Mouse (Mus musculus): ENCODE data around the gene Ugt1a10. TPM values are rescaled to one million over a fixed set of nuclear protein-coding genes. Genes with fewer than 3 reads are reported as not detected.

The Ugt1a10 gene
- polyA plus RNA-seq, 1 experiment from 2014 or later: not detected

- H3K4me2 ChIP-seq (replicated peaks): no peak overlapping the region
- no peak for ATAC-seq (ENCODE audit: low FRiP score, low read depth)
- 77% methylated on average over 6 of the region's 6 CpGs for WGBS
Observed at GRCm38 (mm10) chr1:88230981-88231802, 176.0 kb downstream of the Ugt1a10 start.

GRCm38 (mm10) chr1:88231803-88232499 is 176.8 kb downstream of the Ugt1a10 start:
- ATAC-seq (ENCODE audit: low FRiP score, low read depth): no peak
- 69% methylated on average over 7 of the region's 7 CpGs for WGBS
- H3K4me1 ChIP-seq: no peaks in the 10 kb centered on the region
- H3K4me3 ChIP-seq: no peak overlapping the region
- H3K9ac ChIP-seq: no peak overlapping the region
- no peak overlapping the region for H3K4me2 ChIP-seq (replicated peaks)
- H3K36me3 ChIP-seq: no peaks in the 10 kb centered on the region
- H3K9me3 ChIP-seq: peaks cover 97% of the 10 kb centered on the region
- H3K27me3 ChIP-seq (replicated peaks): no peaks in the 10 kb centered on the region
- H3K27ac ChIP-seq: no peak overlapping the region

More at GRCm38 (mm10) chr1:88230981-88231802, 176.0 kb downstream of the Ugt1a10 start:
- H3K27me3 ChIP-seq (replicated peaks): no peaks in the 10 kb centered on the region
- no peaks in the 10 kb centered on the region for H3K4me1 ChIP-seq
- H3K9ac ChIP-seq: no peak overlapping the region
- no peak overlapping the region for H3K27ac ChIP-seq
- no peak overlapping the region for H3K4me3 ChIP-seq
- H3K9me3 ChIP-seq: peaks cover 99% of the 10 kb centered on the region
- H3K36me3 ChIP-seq: no peaks in the 10 kb centered on the region

GRCm38 (mm10) chr1:88232664-88233380 is 177.6 kb downstream of the Ugt1a10 start:
- WGBS: 54% methylated on average over 3 of the region's 3 CpGs
- Histone ChIP-seq H3K27me3 (replicated peaks) (no peaks in the 10 kb centered on the region), H3K4me2 (replicated peaks) (no peak overlapping the region), H3K36me3 (no peaks in the 10 kb centered on the region), H3K27ac (no peak overlapping the region), H3K9me3 (peaks cover 97% of the 10 kb centered on the region), H3K9ac (no peak overlapping the region), H3K4me1 (no peaks in the 10 kb centered on the region), H3K4me3 (no peak overlapping the region)
- no peak for ATAC-seq (ENCODE audit: low FRiP score, low read depth)

GRCm38 (mm10) chr1:88233421-88234247 is 178.4 kb downstream of the Ugt1a10 start:
- Histone ChIP-seq H3K27me3 (replicated peaks) (no peaks in the 10 kb centered on the region), H3K9me3 (peaks cover 97% of the 10 kb centered on the region), H3K36me3 (no peaks in the 10 kb centered on the region), H3K4me2 (replicated peaks) (no peak overlapping the region), H3K27ac (no peak overlapping the region), H3K9ac (no peak overlapping the region), H3K4me3 (no peak overlapping the region), H3K4me1 (no peaks in the 10 kb centered on the region)
- 71% methylated on average over 14 of the region's 14 CpGs for WGBS
- no peak for ATAC-seq (ENCODE audit: low FRiP score, low read depth)

GRCm38 (mm10) chr1:88234248-88234610 is 179.0 kb downstream of the Ugt1a10 start:
- Histone ChIP-seq H3K4me3 (no peak overlapping the region), H3K4me2 (replicated peaks) (no peak overlapping the region), H3K4me1 (no peaks in the 10 kb centered on the region), H3K27me3 (replicated peaks) (no peaks in the 10 kb centered on the region), H3K9me3 (peaks cover 97% of the 10 kb centered on the region), H3K36me3 (no peaks in the 10 kb centered on the region), H3K27ac (no peak overlapping the region), H3K9ac (no peak overlapping the region)
- 68% methylated on average over 4 of the region's 4 CpGs for WGBS
- ATAC-seq (ENCODE audit: low FRiP score, low read depth): no peak

GRCm38 (mm10) chr1:88234646-88235045 is 179.5 kb downstream of the Ugt1a10 start:
- no peak overlapping the region for H3K4me3 ChIP-seq
- peaks cover 97% of the 10 kb centered on the region for H3K9me3 ChIP-seq
- H3K27ac ChIP-seq: no peak overlapping the region
- H3K27me3 ChIP-seq (replicated peaks): no peaks in the 10 kb centered on the region
- H3K36me3 ChIP-seq: no peaks in the 10 kb centered on the region
- no peak for ATAC-seq (ENCODE audit: low FRiP score, low read depth)
- 44% methylated on average over 5 of the region's 5 CpGs for WGBS
- H3K4me2 ChIP-seq (replicated peaks): no peak overlapping the region
- no peak overlapping the region for H3K9ac ChIP-seq
- H3K4me1 ChIP-seq: no peaks in the 10 kb centered on the region

GRCm38 (mm10) chr1:88235046-88235893 is 180.1 kb downstream of the Ugt1a10 start:
- Histone ChIP-seq H3K9ac (no peak overlapping the region), H3K4me1 (no peaks in the 10 kb centered on the region), H3K4me3 (no peak overlapping the region), H3K4me2 (replicated peaks) (no peak overlapping the region), H3K9me3 (peaks cover 97% of the 10 kb centered on the region), H3K27me3 (replicated peaks) (no peaks in the 10 kb centered on the region), H3K27ac (no peak overlapping the region), H3K36me3 (no peaks in the 10 kb centered on the region)
- WGBS: 63% methylated on average over 11 of the region's 11 CpGs
- ATAC-seq (ENCODE audit: low FRiP score, low read depth): no peak

GRCm38 (mm10) chr1:88235894-88236415 is 180.8 kb downstream of the Ugt1a10 start:
- Histone ChIP-seq H3K4me3 (no peak overlapping the region), H3K4me1 (no peaks in the 10 kb centered on the region), H3K9ac (no peak overlapping the region), H3K4me2 (replicated peaks) (no peak overlapping the region), H3K27ac (no peak overlapping the region), H3K36me3 (no peaks in the 10 kb centered on the region), H3K9me3 (peaks cover 97% of the 10 kb centered on the region), H3K27me3 (replicated peaks) (no peaks in the 10 kb centered on the region)
- no peak for ATAC-seq (ENCODE audit: low FRiP score, low read depth)
- WGBS: 69% methylated on average over 4 of the region's 4 CpGs

- Histone ChIP-seq H3K27ac (no peak overlapping the region), H3K4me1 (no peaks in the 10 kb centered on the region), H3K36me3 (no peaks in the 10 kb centered on the region), H3K9me3 (peaks cover 95% of the 10 kb centered on the region), H3K4me3 (no peak overlapping the region), H3K4me2 (replicated peaks) (no peak overlapping the region), H3K9ac (no peak overlapping the region), H3K27me3 (replicated peaks) (no peaks in the 10 kb centered on the region)
- WGBS: 81% methylated on average over 5 of the region's 5 CpGs
- ATAC-seq (ENCODE audit: low FRiP score, low read depth): no peak
Observed at GRCm38 (mm10) chr1:88237311-88237710, 182.1 kb downstream of the Ugt1a10 start.

- whole genome bisulfite sequencing: 80% methylated on average over 6 of the region's 6 CpGs
- H3K27ac ChIP-seq: no peak overlapping the region
- no peak overlapping the region for H3K4me3 ChIP-seq
- no peak for ATAC-seq (ENCODE audit: low FRiP score, low read depth)
- no peaks in the 10 kb centered on the region for H3K36me3 ChIP-seq
- H3K4me1 ChIP-seq: no peaks in the 10 kb centered on the region
- no peaks in the 10 kb centered on the region for H3K27me3 ChIP-seq (replicated peaks)
- H3K9me3 ChIP-seq: peaks cover 93% of the 10 kb centered on the region
- H3K4me2 ChIP-seq (replicated peaks): no peak overlapping the region
- H3K9ac ChIP-seq: no peak overlapping the region
Observed at GRCm38 (mm10) chr1:88238771-88239170, 183.6 kb downstream of the Ugt1a10 start.

- no peak for ATAC-seq (ENCODE audit: low FRiP score, low read depth)
- Histone ChIP-seq H3K4me2 (replicated peaks) (no peak overlapping the region), H3K36me3 (no peaks in the 10 kb centered on the region), H3K27ac (no peak overlapping the region), H3K4me1 (no peaks in the 10 kb centered on the region), H3K27me3 (replicated peaks) (no peaks in the 10 kb centered on the region), H3K4me3 (no peak overlapping the region), H3K9me3 (peaks cover 93% of the 10 kb centered on the region), H3K9ac (no peak overlapping the region)
- WGBS: 73% methylated on average over 5 of the region's 5 CpGs
Observed at GRCm38 (mm10) chr1:88240072-88240471, 184.9 kb downstream of the Ugt1a10 start.

All from neural tube, embryonic 12.5 days (tissue).